Mouse (Mus musculus): ENCODE results near the gene Spink8.

Gene Spink8

DNA sequence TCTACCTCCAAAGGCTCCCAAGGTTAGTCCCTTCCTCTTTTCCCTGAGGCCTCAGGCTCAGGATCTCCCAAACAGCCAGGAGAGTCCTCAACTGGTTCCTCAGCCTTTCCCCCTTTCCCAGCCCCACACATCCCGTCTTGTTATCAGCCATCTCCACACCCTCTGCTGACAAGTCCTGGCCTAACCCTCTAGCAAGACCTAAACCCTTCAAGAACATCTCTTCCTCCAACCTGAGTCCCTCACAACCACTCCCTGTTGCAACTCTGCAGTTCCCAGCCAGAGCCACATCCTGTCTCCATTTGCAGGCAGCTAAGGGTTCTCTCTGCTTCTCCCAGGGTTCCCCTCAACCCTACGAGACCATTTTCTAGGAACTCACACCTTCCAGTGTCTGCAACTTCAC, 54.1 kb downstream of the Spink8 start:
- in situ Hi-C loops (cut with MboI; ENCODE audit: low sequenced_read_pairs), result no loop called here

DNA sequence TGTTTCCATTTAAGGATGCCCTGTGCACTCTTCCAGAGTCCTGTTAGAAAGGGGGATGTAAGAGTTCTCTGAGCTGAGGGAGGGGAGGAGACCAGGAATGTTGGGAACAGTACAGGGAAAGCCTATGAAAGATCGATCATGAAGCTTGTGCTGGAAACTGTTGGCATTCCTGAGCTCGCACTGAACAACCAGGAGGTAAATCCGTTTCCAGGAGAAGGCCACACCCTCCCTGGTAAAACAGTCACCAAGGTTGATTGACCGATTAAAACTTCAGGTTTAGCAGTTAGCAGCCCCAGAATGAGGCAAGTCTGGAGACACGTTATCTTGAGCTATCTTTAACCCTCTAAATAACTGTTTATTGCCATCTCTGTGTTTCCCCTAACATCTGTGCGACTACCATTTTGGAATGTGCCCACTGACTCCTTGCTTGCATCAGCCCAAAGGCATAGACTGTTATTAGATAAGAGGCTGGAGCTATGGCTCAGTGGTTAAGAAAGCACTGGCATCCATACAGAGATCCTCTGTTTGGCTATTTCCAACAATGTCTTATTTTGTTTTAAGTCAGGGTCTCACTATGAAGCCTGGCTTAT, 59.0 kb downstream of the Spink8 start:
- in situ Hi-C loops (cut with MboI; ENCODE audit: low sequenced_read_pairs), result no loop called here

DNA sequence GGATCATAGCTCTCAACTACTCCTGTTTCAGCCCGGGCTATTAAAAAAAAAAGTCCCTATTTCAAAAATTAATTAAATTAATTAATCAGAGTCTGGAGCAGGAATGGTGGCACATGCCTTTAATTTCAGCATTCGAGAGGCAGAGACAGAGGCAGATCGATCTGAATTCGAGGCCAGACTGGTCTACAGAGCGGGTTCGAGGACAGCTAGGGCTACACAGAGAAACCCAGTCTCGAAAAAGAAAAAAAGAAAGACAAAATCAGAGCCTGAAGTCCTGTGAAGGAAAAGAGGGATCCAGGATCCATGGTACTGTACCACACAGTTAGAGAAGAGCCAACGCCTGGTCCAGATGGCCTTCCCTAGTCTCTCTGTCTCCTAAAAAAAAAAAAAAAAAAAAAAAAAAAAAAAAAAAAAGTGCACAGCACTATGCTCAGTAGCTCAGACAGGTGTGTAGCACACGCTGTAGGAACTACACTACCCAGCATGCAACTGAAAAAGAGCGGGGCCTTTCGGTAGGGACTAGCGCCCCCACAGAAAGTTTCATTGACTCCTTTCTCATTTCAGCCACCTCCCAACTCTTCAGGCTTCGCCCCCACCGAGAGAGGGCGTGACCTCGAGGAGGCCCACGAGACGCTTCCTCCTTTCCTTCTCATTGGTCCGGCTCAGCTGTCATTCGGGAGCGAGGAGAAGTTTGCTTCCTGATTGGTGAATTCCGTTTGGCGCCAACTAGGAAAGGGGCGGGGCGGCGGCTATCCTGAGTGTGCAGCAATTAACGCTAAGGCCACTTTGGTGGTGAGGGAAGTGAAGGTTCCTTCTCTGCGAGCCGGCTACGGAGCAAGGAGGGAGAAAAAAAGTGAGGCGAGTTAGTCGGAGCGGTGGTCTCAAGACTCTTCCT, 63.0 kb downstream of the Spink8 start, which contains the start of gene Cdc25a:
Cdc25a (plus strand) TSS at position 783 of the 895 bp plus-strand sequence.
- in situ Hi-C loops (cut with MboI; ENCODE audit: low sequenced_read_pairs), result loop anchor here (25.0 kb wide), 1 partner anchor 412 kb away; no protein-coding TSS in a partner anchor

DNA sequence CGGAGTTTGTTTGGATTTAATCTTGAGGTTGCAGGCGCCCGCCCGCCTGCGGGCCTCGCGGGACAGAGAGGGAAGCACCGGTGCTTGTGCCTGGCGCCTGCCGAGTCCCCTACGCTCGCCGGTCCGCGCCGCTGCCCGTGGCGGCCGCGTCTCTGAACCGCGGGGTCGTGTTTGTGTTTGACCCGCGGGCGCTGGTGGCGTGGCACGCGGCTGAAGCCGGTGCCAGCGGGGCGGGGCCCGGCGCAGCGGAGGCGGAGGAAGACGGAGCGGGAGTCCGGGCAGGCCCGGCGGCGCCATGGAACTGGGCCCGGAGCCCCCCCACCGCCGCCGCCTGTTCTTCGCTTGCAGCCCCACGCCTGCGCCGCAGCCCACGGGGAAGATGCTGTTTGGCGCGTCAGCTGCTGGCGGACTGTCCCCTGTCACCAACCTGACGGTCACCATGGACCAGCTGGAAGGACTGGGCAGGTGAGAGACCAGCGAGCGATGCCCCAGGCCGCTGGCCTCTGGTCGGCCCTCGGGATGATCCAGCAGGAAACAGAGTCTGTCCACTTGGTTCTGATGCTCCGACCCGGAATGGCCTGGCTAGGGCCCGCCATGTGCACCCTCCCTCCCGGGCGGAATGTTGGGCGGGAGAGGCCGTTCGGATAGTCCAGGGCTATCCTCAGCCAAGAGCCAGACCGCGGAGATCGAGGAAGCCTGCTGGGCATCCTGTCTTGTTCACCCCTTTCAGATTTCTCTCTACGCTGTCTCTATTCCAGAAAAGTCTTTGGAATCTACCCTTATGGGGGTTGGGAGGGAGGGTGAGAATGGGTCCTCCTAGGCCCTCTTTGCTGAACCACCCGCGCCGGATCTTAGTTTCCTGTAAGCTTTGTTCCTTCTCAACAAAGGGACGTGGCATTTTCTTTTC, 63.9 kb downstream of the Spink8 start:
- in situ Hi-C loops (cut with MboI; ENCODE audit: low sequenced_read_pairs), result loop anchor here (25.0 kb wide), 1 partner anchor 411 kb away; no protein-coding TSS in a partner anchor
